Mouse (Mus musculus): Measurements from ENCODE around the gene March9. TPM values are rescaled to one million over a fixed set of nuclear protein-coding genes. Genes with fewer than 3 reads are reported as not detected.

The March9 gene
- polyA plus RNA-seq, 1 experiment = 11.8 TPM

GRCm38 (mm10) chr10:127094382-127094802 lies 34.4 kb upstream of the March9 start:
- TF ChIP-seq POLR2A (IDR thresholded peaks at IDR 0.05; ENCODE audit: extremely low read depth, insufficient read depth, low read length) = peak; percentile 41; the same call in 1 of the 2 replicates
- TF ChIP-seq CTCF (IDR thresholded peaks at IDR 0.05; ENCODE audit: extremely low read depth, insufficient read depth, low read length) = no peak
- Histone ChIP-seq H3K4me3 (ENCODE audit: insufficient read depth, low read length) (no peak overlapping the region), H3K4me1 (ENCODE audit: control insufficient read depth, insufficient read depth, low read length) (peaks cover 13% of the 10 kb centered on the region), H3K27ac (ENCODE audit: insufficient read depth, low read length) (no peak overlapping the region)

GRCm38 (mm10) chr10:127092742-127093141 lies 32.8 kb upstream of the March9 start:
- Histone ChIP-seq H3K4me3 (ENCODE audit: insufficient read depth, low read length) (no peak overlapping the region), H3K27ac (ENCODE audit: insufficient read depth, low read length) (no peak overlapping the region), H3K4me1 (ENCODE audit: control insufficient read depth, insufficient read depth, low read length) (peaks cover 13% of the 10 kb centered on the region)
- TF ChIP-seq POLR2A (IDR thresholded peaks at IDR 0.05; ENCODE audit: extremely low read depth, insufficient read depth, low read length) (no peak), CTCF (IDR thresholded peaks at IDR 0.05; ENCODE audit: extremely low read depth, insufficient read depth, low read length) (no peak)

GRCm38 (mm10) chr10:127091507-127092396 lies 31.8 kb upstream of the March9 start:
- H3K27ac ChIP-seq (ENCODE audit: insufficient read depth, low read length) = peak overlapping the region; percentile 82
- no peak for TF ChIP-seq CTCF (IDR thresholded peaks at IDR 0.05; ENCODE audit: extremely low read depth, insufficient read depth, low read length)
- TF ChIP-seq POLR2A (IDR thresholded peaks at IDR 0.05; ENCODE audit: extremely low read depth, insufficient read depth, low read length) = no peak
- peaks cover 13% of the 10 kb centered on the region for H3K4me1 ChIP-seq (ENCODE audit: control insufficient read depth, insufficient read depth, low read length)
- H3K4me3 ChIP-seq (ENCODE audit: insufficient read depth, low read length) = peak overlapping the region; percentile 1; the same call in 1 of the 2 replicates

GRCm38 (mm10) chr10:127090560-127091411 lies 30.8 kb upstream of the March9 start:
- Histone ChIP-seq H3K27ac (ENCODE audit: insufficient read depth, low read length) (peak overlapping the region; percentile 82), H3K4me3 (ENCODE audit: insufficient read depth, low read length) (peak overlapping the region; percentile 1; the same call in 1 of the 2 replicates)
- TF ChIP-seq CTCF (IDR thresholded peaks at IDR 0.05; ENCODE audit: extremely low read depth, insufficient read depth, low read length) (no peak), POLR2A (IDR thresholded peaks at IDR 0.05; ENCODE audit: extremely low read depth, insufficient read depth, low read length) (no peak)

GRCm38 (mm10) chr10:127085633-127086032 lies 25.6 kb upstream of the March9 start:
- peaks cover 16% of the 10 kb centered on the region for H3K4me1 ChIP-seq (ENCODE audit: control insufficient read depth, insufficient read depth, low read length)
- no peak overlapping the region for H3K27ac ChIP-seq (ENCODE audit: insufficient read depth, low read length)
- no peak overlapping the region for H3K4me3 ChIP-seq (ENCODE audit: insufficient read depth, low read length)
- TF ChIP-seq CTCF (IDR thresholded peaks at IDR 0.05; ENCODE audit: extremely low read depth, insufficient read depth, low read length) (no peak), POLR2A (IDR thresholded peaks at IDR 0.05; ENCODE audit: extremely low read depth, insufficient read depth, low read length) (no peak)

More at GRCm38 (mm10) chr10:127090560-127091411, 30.8 kb upstream of the March9 start:
- peaks cover 13% of the 10 kb centered on the region for H3K4me1 ChIP-seq (ENCODE audit: control insufficient read depth, insufficient read depth, low read length)

GRCm38 (mm10) chr10:127085052-127085451 lies 25.1 kb upstream of the March9 start:
- Histone ChIP-seq H3K4me1 (ENCODE audit: control insufficient read depth, insufficient read depth, low read length) (peaks cover 11% of the 10 kb centered on the region), H3K4me3 (ENCODE audit: insufficient read depth, low read length) (no peak overlapping the region), H3K27ac (ENCODE audit: insufficient read depth, low read length) (no peak overlapping the region)
- TF ChIP-seq POLR2A (IDR thresholded peaks at IDR 0.05; ENCODE audit: extremely low read depth, insufficient read depth, low read length) (no peak), CTCF (IDR thresholded peaks at IDR 0.05; ENCODE audit: extremely low read depth, insufficient read depth, low read length) (no peak)

- Histone ChIP-seq H3K27ac (ENCODE audit: insufficient read depth, low read length) (no peak overlapping the region), H3K4me1 (ENCODE audit: control insufficient read depth, insufficient read depth, low read length) (peaks cover 11% of the 10 kb centered on the region), H3K4me3 (ENCODE audit: insufficient read depth, low read length) (no peak overlapping the region)
- no peak for TF ChIP-seq POLR2A (IDR thresholded peaks at IDR 0.05; ENCODE audit: extremely low read depth, insufficient read depth, low read length)
- TF ChIP-seq CTCF (IDR thresholded peaks at IDR 0.05; ENCODE audit: extremely low read depth, insufficient read depth, low read length) = no peak
Measured at GRCm38 (mm10) chr10:127083915-127084306, 23.9 kb upstream of the March9 start.

GRCm38 (mm10) chr10:127083292-127083914 lies 23.4 kb upstream of the March9 start:
- TF ChIP-seq POLR2A (IDR thresholded peaks at IDR 0.05; ENCODE audit: extremely low read depth, insufficient read depth, low read length) = no peak
- no peak for TF ChIP-seq CTCF (IDR thresholded peaks at IDR 0.05; ENCODE audit: extremely low read depth, insufficient read depth, low read length)
- H3K4me1 ChIP-seq (ENCODE audit: control insufficient read depth, insufficient read depth, low read length) = peaks cover 11% of the 10 kb centered on the region
- peak overlapping the region; percentile 48; the same call in 1 of the 2 replicates for H3K4me3 ChIP-seq (ENCODE audit: insufficient read depth, low read length)
- H3K27ac ChIP-seq (ENCODE audit: insufficient read depth, low read length) = no peak overlapping the region
